Mouse (Mus musculus) embryonic facial prominence, embryonic 11.5 days (tissue): ENCODE results near the gene Cenpl. TPM values are rescaled to one million over a fixed set of nuclear protein-coding genes. Genes with fewer than 3 reads are reported as not detected.

ENCODE experiments used
- ATAC-seq: fragments of 200-750 bp; cut with Nextera tagmentation; replicated peaks from 2 replicates; pipeline ENCODE4 v1.8.0; 2017; ENCODE audit warnings: low read depth; ENCODE audit not compliant: insufficient number of reproducible peaks, low FRiP score, low TSS enrichment
- DNase-seq: peaks from one replicate; pipeline ENCODE4 v3.0.0-alpha.2; 2015; ENCODE audit warnings: low spot score
- H3K27ac ChIP-seq: fragments of 300-500 bp; sonication (generic); replicated peaks from 2 replicates; pipeline ENCODE4 v1.5.1; 2014; ENCODE audit warnings: mild to moderate bottlenecking, low read depth, low read length, control low read depth
- H3K27me3 ChIP-seq: fragments of 300-500 bp; sonication (generic); 2 replicates; pipeline ENCODE4 v1.6.1; 2014; ENCODE audit warnings: mild to moderate bottlenecking, low read length, moderate library complexity, mixed read lengths; ENCODE audit not compliant: control insufficient read depth, insufficient read depth
- H3K36me3 ChIP-seq: fragments of 300-500 bp; sonication (generic); replicated peaks from 2 replicates; pipeline ENCODE4 v1.6.1; 2014; ENCODE audit warnings: low read depth, mild to moderate bottlenecking, low read length, moderate library complexity, mixed read lengths; ENCODE audit not compliant: control insufficient read depth, insufficient read depth
- H3K4me1 ChIP-seq: fragments of 300-500 bp; sonication (generic); 2 replicates; pipeline ENCODE4 v1.6.1; 2014; ENCODE audit warnings: low read length, mixed read lengths; ENCODE audit not compliant: control insufficient read depth, insufficient read depth
- H3K4me2 ChIP-seq: fragments of 300-500 bp; sonication (generic); 2 replicates; pipeline ENCODE4 v1.6.1; 2014; ENCODE audit warnings: low read depth, mild to moderate bottlenecking, control low read depth, low read length, moderate library complexity
- H3K4me3 ChIP-seq: fragments of 300-500 bp; sonication (generic); 2 replicates; pipeline ENCODE4 v1.5.1; 2014; ENCODE audit warnings: low read depth, low read length, control low read depth
- H3K9ac ChIP-seq: fragments of 300-500 bp; sonication (generic); replicated peaks from 2 replicates; pipeline ENCODE4 v1.6.1; 2014; ENCODE audit warnings: mild to moderate bottlenecking, control low read depth, low read length
- H3K9me3 ChIP-seq: fragments of 300-500 bp; sonication (generic); replicated peaks from 2 replicates; pipeline ENCODE4 v1.6.1; 2016; ENCODE audit warnings: mild to moderate bottlenecking, low read length, inconsistent platforms, mixed read lengths; ENCODE audit not compliant: control insufficient read depth
- WGBS: fragments of 180-500 bp; shearing (Covaris S2); extraction: QIAGEN DNeasy Blood & Tissue Kit; methylation state at CpG from one replicate; pipeline ENCODE4 v1.1.7; 2014; 5-methylcytosine and 5-hydroxymethylcytosine counted together
- polyA plus RNA-seq: library from polyadenylated mRNA; unstranded; fragments of >200 nt; fragmentation: Nextera tagmentation; extraction: Ambion mirVana; gene quantifications from 2 replicates; pipeline ENCODE4 v1.2.1, GENCODE M21; 2014

Gene Cenpl
- polyA plus RNA-seq, 1 experiment from 2014 or later = 46.8 TPM

GRCm38 (mm10) chr1:161033856-161034434 is 36.6 kb upstream of the Cenpl start:
- peak overlapping the region; percentile 84 for H3K9ac ChIP-seq
- no peaks in the 10 kb centered on the region for H3K4me1 ChIP-seq
- peak overlapping the region; percentile 58 for H3K4me2 ChIP-seq
- peak overlapping the region; percentile 73 for H3K27ac ChIP-seq
- H3K27me3 ChIP-seq = no peaks in the 10 kb centered on the region
- peak overlapping the region; percentile 84 for H3K4me3 ChIP-seq
- H3K36me3 ChIP-seq = peaks cover 5% of the 10 kb centered on the region
- 2% methylated on average over 16 of the region's 21 CpGs for WGBS
- no peak for DNase-seq
- ATAC-seq = no peak
- no peaks in the 10 kb centered on the region for H3K9me3 ChIP-seq

DNA sequence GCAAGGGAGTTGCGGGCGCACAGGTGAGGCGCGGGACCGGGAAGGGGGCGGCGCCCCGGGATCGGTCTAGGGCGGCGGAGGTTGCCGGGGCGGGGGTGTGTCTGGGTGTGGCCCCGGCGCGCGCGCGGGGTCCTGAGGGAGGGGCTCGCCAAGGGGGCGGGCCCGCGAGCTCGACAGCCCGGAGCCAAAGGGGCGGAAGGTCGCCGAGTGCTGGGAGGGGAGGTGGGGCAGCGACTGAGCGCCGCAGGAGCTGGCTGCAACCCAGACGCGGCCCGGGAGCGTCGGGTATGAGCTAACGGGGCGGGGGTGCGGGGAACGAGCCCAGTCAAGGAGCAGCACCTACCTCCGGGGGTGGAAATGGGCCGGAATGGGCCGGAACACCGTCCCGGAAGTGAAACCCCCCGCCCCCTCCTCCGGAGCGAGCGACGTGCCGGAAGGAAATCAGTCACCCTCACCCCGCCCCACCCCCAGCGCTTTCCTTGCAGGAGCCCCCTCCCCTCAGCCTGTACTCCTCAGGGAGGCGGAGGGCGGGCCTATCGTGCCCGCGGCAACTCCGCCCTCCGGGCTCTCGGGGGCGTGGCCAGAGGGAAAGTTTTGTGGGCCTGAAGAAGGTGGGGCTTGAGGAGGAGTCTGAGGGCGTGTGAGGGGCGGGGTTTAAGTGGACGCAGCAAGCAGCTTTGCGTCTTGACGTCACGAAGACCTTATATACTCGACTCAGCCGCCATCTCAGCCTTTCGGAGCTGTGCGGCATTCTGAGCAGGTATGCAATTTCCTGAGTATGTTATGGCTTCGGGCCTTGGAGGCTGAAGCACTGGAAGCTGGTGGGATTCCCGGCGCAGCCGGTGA is 35.9 kb upstream of the Cenpl start, which contains the start of gene Zbtb37:
TSS of gene Zbtb37 (minus strand) at position 415 of the 846 bp plus-strand sequence.
- DNase-seq = peak; percentile 100
- H3K27ac ChIP-seq = peak within 1 kb of the TSS; percentile 84
- H3K9ac ChIP-seq = peak within 1 kb of the TSS; percentile 91
- H3K36me3 ChIP-seq = peaks cover 5% of the 10 kb centered on the region
- peak; percentile 86 for ATAC-seq
- H3K4me1 ChIP-seq = no peaks in the 10 kb centered on the region
- under 1% methylated on average over 40 of the region's 76 CpGs for WGBS
- H3K4me3 ChIP-seq = peak within 1 kb of the TSS; percentile 84
- no peaks in the 10 kb centered on the region for H3K9me3 ChIP-seq
- peak within 1 kb of the TSS; percentile 66 for H3K4me2 ChIP-seq
- H3K27me3 ChIP-seq = no peaks in the 10 kb centered on the region

GRCm38 (mm10) chr1:161035281-161035785 is 35.2 kb upstream of the Cenpl start:
- no peaks in the 10 kb centered on the region for H3K9me3 ChIP-seq
- WGBS = 0% methylated on average over 14 of the region's 14 CpGs
- peaks cover 5% of the 10 kb centered on the region for H3K36me3 ChIP-seq
- H3K4me1 ChIP-seq = no peaks in the 10 kb centered on the region
- H3K4me3 ChIP-seq = peak overlapping the region; percentile 84
- no peaks in the 10 kb centered on the region for H3K27me3 ChIP-seq
- peak overlapping the region; percentile 91 for H3K9ac ChIP-seq
- H3K27ac ChIP-seq = peak overlapping the region; percentile 84
- ATAC-seq (peak; percentile 22), DNase-seq (no peak)
- H3K4me2 ChIP-seq = peak overlapping the region; percentile 66

GRCm38 (mm10) chr1:161035786-161036404 is 34.6 kb upstream of the Cenpl start:
- WGBS = under 1% methylated on average over 6 of the region's 6 CpGs
- no peaks in the 10 kb centered on the region for H3K27me3 ChIP-seq
- ATAC-seq (no peak), DNase-seq (peak; percentile 46)
- H3K36me3 ChIP-seq = peaks cover 5% of the 10 kb centered on the region
- peak overlapping the region; percentile 84 for H3K4me3 ChIP-seq
- peak overlapping the region; percentile 66 for H3K4me2 ChIP-seq
- H3K4me1 ChIP-seq = no peaks in the 10 kb centered on the region
- no peaks in the 10 kb centered on the region for H3K9me3 ChIP-seq
- peak overlapping the region; percentile 91 for H3K9ac ChIP-seq
- H3K27ac ChIP-seq = peak overlapping the region; percentile 84

DNA sequence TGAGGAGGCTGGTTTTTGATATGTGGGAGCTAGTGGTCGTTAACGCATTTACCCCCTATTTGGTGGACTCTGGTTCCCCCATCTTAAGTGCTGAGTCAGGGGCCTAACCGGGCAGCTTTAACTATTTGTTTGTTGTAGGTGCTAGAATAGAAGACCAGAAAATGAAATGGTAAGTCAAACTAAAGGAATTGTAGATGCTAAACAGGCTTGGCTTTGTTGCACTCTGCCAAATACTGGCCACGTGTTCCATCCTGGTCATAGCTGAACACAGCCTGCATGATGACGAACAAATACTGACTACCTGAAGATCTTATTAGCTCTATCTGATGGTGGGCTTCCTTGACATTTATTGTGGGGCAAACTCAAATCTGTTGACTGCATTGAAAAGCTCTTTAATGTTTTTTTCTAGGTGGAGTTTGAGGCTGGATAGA is 34.1 kb upstream of the Cenpl start:
- Histone ChIP-seq H3K9me3 (no peaks in the 10 kb centered on the region), H3K4me2 (peak overlapping the region; percentile 66), H3K27ac (peak overlapping the region; percentile 84), H3K36me3 (peaks cover 3% of the 10 kb centered on the region; the same call in 1 of the 2 replicates), H3K4me3 (peak overlapping the region; percentile 84), H3K27me3 (no peaks in the 10 kb centered on the region), H3K9ac (peak overlapping the region; percentile 91), H3K4me1 (no peaks in the 10 kb centered on the region)
- peak; percentile 48 for DNase-seq
- ATAC-seq = no peak
- under 1% methylated on average over 5 of the region's 5 CpGs for WGBS

GRCm38 (mm10) chr1:161037026-161037425 is 33.5 kb upstream of the Cenpl start:
- Histone ChIP-seq H3K4me3 (peak overlapping the region; percentile 84), H3K4me1 (no peaks in the 10 kb centered on the region), H3K9ac (peak overlapping the region; percentile 91), H3K36me3 (peaks cover 3% of the 10 kb centered on the region; the same call in 1 of the 2 replicates), H3K27me3 (no peaks in the 10 kb centered on the region), H3K4me2 (peak overlapping the region; percentile 66), H3K27ac (no peak overlapping the region), H3K9me3 (no peaks in the 10 kb centered on the region)
- WGBS = 0% methylated on average over 1 of the region's 1 CpGs
- DNase-seq (peak; percentile 5), ATAC-seq (no peak)

GRCm38 (mm10) chr1:161037599-161037998 is 32.9 kb upstream of the Cenpl start:
- Histone ChIP-seq H3K36me3 (peaks cover 3% of the 10 kb centered on the region; the same call in 1 of the 2 replicates), H3K9ac (peak overlapping the region; percentile 22)
- WGBS = 24% methylated on average over 3 of the region's 3 CpGs

More at GRCm38 (mm10) chr1:161037599-161037998, 32.9 kb upstream of the Cenpl start:
- ATAC-seq = no peak
- H3K4me3 ChIP-seq = peak overlapping the region; percentile 84
- DNase-seq = no peak
- no peaks in the 10 kb centered on the region for H3K27me3 ChIP-seq
- H3K27ac ChIP-seq = no peak overlapping the region
- peak overlapping the region; percentile 41 for H3K4me2 ChIP-seq
- no peaks in the 10 kb centered on the region for H3K9me3 ChIP-seq
- no peaks in the 10 kb centered on the region for H3K4me1 ChIP-seq
